Mouse (Mus musculus) A20 (cell line): ENCODE measurements around the gene Ugt1a9.

Experiments used
- DNase-seq: peaks from one replicate; pipeline ENCODE4 v3.0.0-alpha.2; 2011; ENCODE audit warnings: low read depth, low spot score

The Ugt1a9 gene

GRCm38 (mm10) chr1:88235046-88235893 lies 164.7 kb downstream of the Ugt1a9 start:
- no peak for DNase-seq

GRCm38 (mm10) chr1:88235894-88236415 lies 165.4 kb downstream of the Ugt1a9 start:
- DNase-seq: no peak

GRCm38 (mm10) chr1:88237311-88237710 lies 166.7 kb downstream of the Ugt1a9 start:
- no peak for DNase-seq

- no peak for DNase-seq
Measured at GRCm38 (mm10) chr1:88238771-88239170, 168.2 kb downstream of the Ugt1a9 start.

- DNase-seq: no peak
Measured at GRCm38 (mm10) chr1:88240072-88240471, 169.5 kb downstream of the Ugt1a9 start.

- DNase-seq: no peak
Measured at GRCm38 (mm10) chr1:88240579-88240978, 170.0 kb downstream of the Ugt1a9 start.

GRCm38 (mm10) chr1:88243861-88244260 lies 173.3 kb downstream of the Ugt1a9 start:
- no peak for DNase-seq

- DNase-seq: no peak
Measured at GRCm38 (mm10) chr1:88245881-88246280, 175.3 kb downstream of the Ugt1a9 start.

GRCm38 (mm10) chr1:88246386-88246785 lies 175.8 kb downstream of the Ugt1a9 start:
- DNase-seq: no peak

- no peak for DNase-seq
Measured at GRCm38 (mm10) chr1:88247660-88248059, 177.1 kb downstream of the Ugt1a9 start.

GRCm38 (mm10) chr1:88248658-88249057 lies 178.1 kb downstream of the Ugt1a9 start:
- DNase-seq: no peak

- no peak for DNase-seq
Measured at GRCm38 (mm10) chr1:88249596-88249995, 179.0 kb downstream of the Ugt1a9 start.

GRCm38 (mm10) chr1:88250023-88250422 lies 179.4 kb downstream of the Ugt1a9 start:
- no peak for DNase-seq

- DNase-seq: peak; percentile 86
Measured at GRCm38 (mm10) chr1:88253106-88253505, 182.5 kb downstream of the Ugt1a9 start.

- DNase-seq: no peak
Measured at GRCm38 (mm10) chr1:88253540-88253939, 182.9 kb downstream of the Ugt1a9 start.

GRCm38 (mm10) chr1:88254793-88255465 lies 184.3 kb downstream of the Ugt1a9 start:
- DNase-seq: no peak

- no peak for DNase-seq
Measured at GRCm38 (mm10) chr1:88255466-88255857, 184.9 kb downstream of the Ugt1a9 start.

- DNase-seq: no peak
Measured at GRCm38 (mm10) chr1:88255989-88256754, 185.6 kb downstream of the Ugt1a9 start.

- no peak for DNase-seq
Measured at GRCm38 (mm10) chr1:88256886-88257663, 186.5 kb downstream of the Ugt1a9 start.

GRCm38 (mm10) chr1:88257681-88258080 lies 187.1 kb downstream of the Ugt1a9 start:
- no peak for DNase-seq

GRCm38 (mm10) chr1:88258361-88258760 lies 187.8 kb downstream of the Ugt1a9 start:
- no peak for DNase-seq
